Mouse (Mus musculus): Measurements from ENCODE around the gene Cytip. TPM values are rescaled to one million over a fixed set of nuclear protein-coding genes. Genes with fewer than 3 reads are reported as not detected.

The Cytip gene
- polyA plus RNA-seq, 2 experiments, result 1.6 to 3.2 TPM

DNA sequence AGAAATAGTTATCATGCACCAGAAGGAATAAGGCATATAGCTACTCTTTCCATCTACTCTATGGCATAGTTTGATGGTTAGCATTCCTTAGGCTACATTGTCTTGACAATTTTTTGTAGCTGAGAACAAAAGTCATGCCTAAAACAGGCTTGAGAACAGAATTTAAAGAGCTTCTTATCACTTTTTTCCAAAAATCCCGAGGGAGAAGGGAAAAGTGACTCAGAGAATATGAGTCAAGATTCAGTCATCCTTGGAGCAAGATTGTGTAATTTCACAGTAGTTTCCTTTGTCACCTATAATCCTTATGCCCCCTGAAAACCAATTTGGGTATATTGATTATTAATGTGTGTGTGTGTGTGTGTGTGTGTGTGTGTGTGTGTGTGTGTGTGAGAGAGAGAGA, 115.5 kb downstream of the Cytip start:
- no peaks in the 10 kb centered on the region for H3K4me1 ChIP-seq (ENCODE audit: control insufficient read depth, insufficient read depth, low read length)
- H3K4me3 ChIP-seq (replicated peaks; ENCODE audit: low read length), result no peak overlapping the region
- no peak for TF ChIP-seq POLR2A (IDR thresholded peaks at IDR 0.05; ENCODE audit: borderline replicate concordance, extremely low read depth, insufficient read depth, insufficient read length)
- no peak overlapping the region for H3K27ac ChIP-seq (replicated peaks; ENCODE audit: low read depth, low read length)
- no peak for ATAC-seq (ENCODE audit: low FRiP score, low read depth)
- no peak for DNase-seq (ENCODE audit: low spot score)
- H3K4me2 ChIP-seq (replicated peaks; ENCODE audit: low read depth, low read length, severe bottlenecking), result no peak overlapping the region
- no peaks in the 10 kb centered on the region for H3K9me3 ChIP-seq (ENCODE audit: control insufficient read depth, low read length)
- no peak overlapping the region for H3K9ac ChIP-seq (ENCODE audit: low read depth, low read length, severe bottlenecking)
- no peaks in the 10 kb centered on the region for H3K36me3 ChIP-seq (ENCODE audit: control insufficient read depth, insufficient read depth, low read length)
- H3K27me3 ChIP-seq (ENCODE audit: control insufficient read depth, insufficient read depth, low read length), result no peaks in the 10 kb centered on the region
- WGBS, result 48% methylated on average over 1 of the region's 1 CpGs

Other genes with a start within 250 kb of the Cytip start
- 2.9 and 3.4 TPM in 2 replicates for gene Galnt5, start 197.6 kb downstream of the Cytip start, polyA plus RNA-seq (2012; rRNA removed)
- 4.5 and 5.0 TPM in 2 replicates for gene Galnt5, start 197.6 kb downstream of the Cytip start, polyA plus RNA-seq (2014; fragmentation: Nextera tagmentation; extraction: Ambion mirVana)
- 0.03 and 0.05 TPM in 2 replicates for gene Ermn, start 142.7 kb downstream of the Cytip start, polyA plus RNA-seq (2012; rRNA removed)
- gene Ermn, start 142.7 kb downstream of the Cytip start, polyA plus RNA-seq (2014; fragmentation: Nextera tagmentation; extraction: Ambion mirVana), result 0.10 and 0.14 TPM in 2 replicates
- gene Acvr1c, start 162.4 kb upstream of the Cytip start, polyA plus RNA-seq (2012; rRNA removed), result 0.03 and 0.04 TPM in 2 replicates
- gene Acvr1c, start 162.4 kb upstream of the Cytip start, polyA plus RNA-seq (2014; fragmentation: Nextera tagmentation; extraction: Ambion mirVana), result 0.04 and 0.21 TPM in 2 replicates